Mouse (Mus musculus) neural tube, embryonic 14.5 days (tissue): ENCODE data around the gene Ttc28. TPM values are rescaled to one million over a fixed set of nuclear protein-coding genes. Genes with fewer than 3 reads are reported as not detected.

ENCODE experiments used
- ATAC-seq: fragments of 200-750 bp; cut with Nextera tagmentation; 2 replicates; pipeline ENCODE4 v1.8.0; 2017; ENCODE audit warnings: low read depth, mild to moderate bottlenecking, moderate TSS enrichment, moderate library complexity
- H3K27ac ChIP-seq: fragments of 300-500 bp; sonication (generic); 2 replicates; pipeline ENCODE4 v1.5.1; 2014; ENCODE audit warnings: low read depth, mild to moderate bottlenecking, control low read depth, low read length, moderate library complexity, mixed read lengths
- H3K27me3 ChIP-seq: fragments of 300-500 bp; sonication (generic); 2 replicates; pipeline ENCODE4 v1.6.1; 2014; ENCODE audit warnings: low read length; ENCODE audit not compliant: control insufficient read depth, insufficient read depth
- H3K36me3 ChIP-seq: fragments of 300-500 bp; sonication (generic); 2 replicates; pipeline ENCODE4 v1.6.1; 2014; ENCODE audit warnings: low read length, mixed read lengths; ENCODE audit not compliant: control insufficient read depth, insufficient read depth
- H3K4me1 ChIP-seq: fragments of 300-500 bp; sonication (generic); 2 replicates; pipeline ENCODE4 v1.6.1; 2014; ENCODE audit warnings: low read length; ENCODE audit not compliant: control insufficient read depth, insufficient read depth
- H3K4me2 ChIP-seq: fragments of 300-500 bp; sonication (generic); 2 replicates; pipeline ENCODE4 v1.6.1; 2014; ENCODE audit warnings: mild to moderate bottlenecking, low read depth, low read length, control low read depth
- H3K4me3 ChIP-seq: fragments of 300-500 bp; sonication (generic); 2 replicates; pipeline ENCODE4 v1.5.1; 2014; ENCODE audit warnings: low read depth, low read length, control low read depth, mixed read lengths
- H3K9ac ChIP-seq: fragments of 300-500 bp; sonication (generic); replicated peaks from 2 replicates; pipeline ENCODE4 v1.6.1; 2014; ENCODE audit warnings: low read depth, mild to moderate bottlenecking, control low read depth, low read length, mixed read lengths
- H3K9me3 ChIP-seq: fragments of 300-500 bp; sonication (generic); 2 replicates; pipeline ENCODE4 v1.6.1; 2016; ENCODE audit warnings: low read length; ENCODE audit not compliant: control insufficient read depth
- WGBS: fragments of 180-500 bp; shearing (Covaris S2); extraction: QIAGEN DNeasy Blood & Tissue Kit; methylation state at CpG from one replicate; pipeline ENCODE4 v1.1.7; 2014; 5-methylcytosine and 5-hydroxymethylcytosine counted together
- polyA plus RNA-seq: library from polyadenylated mRNA; unstranded; fragments of >200 nt; fragmentation: Nextera tagmentation; extraction: Ambion mirVana; gene quantifications from 2 replicates; pipeline ENCODE4 v1.2.1, GENCODE M21; 2014

Ttc28 gene
- polyA plus RNA-seq, 1 experiment from 2014 or later, result 37.6 TPM

DNA sequence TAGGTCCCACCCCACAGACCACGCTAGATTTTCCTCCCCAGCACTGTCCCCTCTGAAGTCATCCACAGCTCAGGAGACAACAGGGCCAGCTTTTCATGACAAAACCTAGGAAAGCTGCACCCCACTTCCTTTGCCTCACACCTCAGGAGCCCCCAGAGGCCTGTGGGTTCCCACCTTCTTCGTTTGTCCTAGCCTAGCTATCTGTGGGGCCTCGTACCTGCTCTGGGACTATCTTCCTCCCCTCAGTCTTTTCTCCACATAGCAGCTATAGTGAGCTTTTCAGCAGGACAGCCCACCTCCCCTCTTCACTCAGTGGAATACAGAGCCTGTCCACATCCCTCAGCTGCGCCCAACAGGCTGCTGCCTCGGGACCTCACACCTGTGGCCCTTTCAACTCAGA is 418.2 kb downstream of the Ttc28 start:
- Histone ChIP-seq H3K27ac (no peak overlapping the region), H3K36me3 (no peaks in the 10 kb centered on the region), H3K9me3 (no peaks in the 10 kb centered on the region), H3K9ac (no peak overlapping the region), H3K4me3 (no peak overlapping the region), H3K4me2 (no peak overlapping the region), H3K27me3 (no peaks in the 10 kb centered on the region), H3K4me1 (no peaks in the 10 kb centered on the region)
- 81% methylated on average over 5 of the region's 5 CpGs for WGBS
- ATAC-seq, result no peak

DNA sequence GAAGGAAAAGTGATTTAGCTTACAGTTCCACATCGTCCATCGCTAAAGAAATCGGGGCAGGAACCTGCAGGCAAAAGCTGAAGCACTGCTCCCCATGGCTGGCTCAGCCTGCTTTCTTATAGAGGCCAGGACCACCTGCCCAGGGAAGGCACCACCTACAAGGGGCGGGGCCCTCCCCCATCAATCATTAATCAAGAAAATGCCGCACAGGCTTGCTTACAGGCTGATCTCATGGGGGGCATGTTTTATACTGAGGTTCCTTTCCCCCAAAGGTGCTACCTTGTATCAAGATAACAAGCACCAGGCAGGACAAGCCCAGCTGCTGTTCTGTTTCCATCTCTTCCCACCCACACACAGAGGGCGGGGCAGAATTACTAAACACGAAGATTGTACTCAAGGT is 419.1 kb downstream of the Ttc28 start:
- ATAC-seq, result no peak
- H3K4me3 ChIP-seq, result no peak overlapping the region
- H3K4me1 ChIP-seq, result no peaks in the 10 kb centered on the region
- no peaks in the 10 kb centered on the region for H3K27me3 ChIP-seq
- no peaks in the 10 kb centered on the region for H3K36me3 ChIP-seq
- H3K9ac ChIP-seq, result no peak overlapping the region
- H3K27ac ChIP-seq, result no peak overlapping the region
- H3K4me2 ChIP-seq, result no peak overlapping the region
- H3K9me3 ChIP-seq, result no peaks in the 10 kb centered on the region
- WGBS, result 50% methylated on average over 7 of the region's 7 CpGs

DNA sequence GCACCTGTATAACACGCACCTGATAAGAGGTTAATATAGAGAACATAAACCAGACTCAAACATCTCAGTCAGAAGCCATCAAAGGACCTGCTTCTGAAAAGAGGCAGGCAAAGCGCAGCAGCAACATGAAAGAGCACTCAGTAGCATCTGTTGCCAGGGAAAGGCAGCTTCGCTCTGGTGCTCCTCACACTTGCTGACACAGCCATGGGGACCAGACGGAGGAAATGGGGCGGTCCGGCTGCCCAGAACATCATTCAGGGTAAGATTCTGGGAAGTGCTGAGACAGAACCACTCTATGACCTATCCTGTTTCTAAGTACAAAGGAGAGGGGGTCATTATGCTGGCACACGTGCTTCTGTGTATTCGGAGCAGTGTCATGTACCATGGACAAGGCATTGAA is 421.2 kb downstream of the Ttc28 start:
- no peaks in the 10 kb centered on the region for H3K4me1 ChIP-seq
- H3K27me3 ChIP-seq, result no peaks in the 10 kb centered on the region
- H3K4me2 ChIP-seq, result no peak overlapping the region
- peak; percentile 31; the same call in 1 of the 2 replicates for ATAC-seq
- no peaks in the 10 kb centered on the region for H3K36me3 ChIP-seq
- no peak overlapping the region for H3K9ac ChIP-seq
- no peaks in the 10 kb centered on the region for H3K9me3 ChIP-seq
- H3K4me3 ChIP-seq, result no peak overlapping the region
- no peak overlapping the region for H3K27ac ChIP-seq
- 45% methylated on average over 8 of the region's 8 CpGs for WGBS

DNA sequence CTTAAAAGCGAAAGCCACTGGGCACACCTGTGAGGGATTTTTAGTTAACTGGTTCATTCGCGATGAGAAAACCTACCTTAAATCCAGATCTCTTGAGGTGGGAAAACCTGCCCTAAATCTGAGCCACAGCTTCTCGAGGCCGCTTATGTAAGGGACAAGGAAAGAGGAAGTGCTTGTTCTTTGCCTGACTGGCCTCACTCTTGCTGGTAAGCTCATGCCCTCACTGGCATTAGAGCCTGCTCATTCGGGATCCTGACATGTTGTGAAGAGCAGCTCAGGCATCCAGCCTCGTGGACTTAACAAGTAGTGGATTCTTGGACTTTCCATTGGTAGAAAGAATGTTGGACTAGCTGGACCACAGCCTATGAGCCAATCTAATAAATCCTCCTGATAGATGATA is 422.1 kb downstream of the Ttc28 start:
- WGBS, result 80% methylated on average over 7 of the region's 7 CpGs
- no peak overlapping the region for H3K27ac ChIP-seq

DNA sequence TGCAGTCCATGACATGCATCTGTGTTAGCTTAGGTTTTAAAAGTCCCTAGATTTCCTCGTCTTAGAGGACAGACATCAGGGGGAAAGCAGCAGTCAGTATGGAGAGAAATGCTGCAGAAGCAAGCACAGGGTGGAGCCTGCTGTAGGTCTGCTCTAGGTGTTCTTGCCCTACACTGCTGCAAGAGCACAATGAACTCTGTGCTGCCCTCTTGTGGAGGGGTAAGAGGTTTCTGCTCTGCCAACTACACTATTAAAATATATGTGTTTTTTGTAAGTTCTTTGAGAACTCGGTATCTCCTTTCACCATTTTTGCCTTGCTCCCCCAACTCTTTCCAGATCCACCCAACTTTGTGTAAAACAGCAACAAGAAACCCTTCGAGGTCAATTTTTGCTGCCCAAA is 425.1 kb downstream of the Ttc28 start:
- no peaks in the 10 kb centered on the region for H3K4me1 ChIP-seq
- no peak overlapping the region for H3K27ac ChIP-seq
- H3K9me3 ChIP-seq, result no peaks in the 10 kb centered on the region
- ATAC-seq, result no peak
- H3K36me3 ChIP-seq, result no peaks in the 10 kb centered on the region
- H3K27me3 ChIP-seq, result no peaks in the 10 kb centered on the region
- H3K4me3 ChIP-seq, result no peak overlapping the region
- H3K4me2 ChIP-seq, result no peak overlapping the region
- no peak overlapping the region for H3K9ac ChIP-seq
- 91% methylated on average over 3 of the region's 3 CpGs for WGBS

More for the DNA sequence above, 422.1 kb downstream of the Ttc28 start:
- Histone ChIP-seq H3K4me1 (no peaks in the 10 kb centered on the region), H3K9me3 (no peaks in the 10 kb centered on the region), H3K9ac (no peak overlapping the region), H3K36me3 (no peaks in the 10 kb centered on the region), H3K27me3 (no peaks in the 10 kb centered on the region), H3K4me2 (no peak overlapping the region), H3K4me3 (no peak overlapping the region)
- ATAC-seq, result no peak

DNA sequence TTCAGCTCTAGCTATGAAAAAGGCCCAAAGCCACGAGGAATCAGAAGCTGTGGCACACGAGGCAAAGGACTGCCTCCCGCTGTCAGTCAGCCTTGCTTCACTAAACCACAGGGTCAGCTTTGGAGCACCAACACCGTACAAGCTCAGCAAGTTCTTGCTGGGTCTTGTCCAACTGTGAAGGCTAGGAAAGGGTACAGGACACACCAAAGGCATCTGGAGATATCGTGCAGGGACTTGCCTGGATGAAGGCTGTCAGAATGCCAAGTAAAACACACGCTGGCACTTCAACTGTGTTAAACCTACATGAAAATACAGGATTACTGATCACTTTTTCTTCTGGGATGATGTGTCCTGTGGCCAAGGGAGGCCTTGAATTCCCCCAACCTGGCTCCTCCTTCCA is 430.6 kb downstream of the Ttc28 start:
- no peaks in the 10 kb centered on the region for H3K36me3 ChIP-seq
- no peak for ATAC-seq
- no peaks in the 10 kb centered on the region for H3K27me3 ChIP-seq
- H3K4me3 ChIP-seq, result no peak overlapping the region
- H3K9ac ChIP-seq, result no peak overlapping the region
- WGBS, result 88% methylated on average over 6 of the region's 6 CpGs
- no peaks in the 10 kb centered on the region for H3K4me1 ChIP-seq
- H3K4me2 ChIP-seq, result no peak overlapping the region
- no peaks in the 10 kb centered on the region for H3K9me3 ChIP-seq
- no peak overlapping the region for H3K27ac ChIP-seq

DNA sequence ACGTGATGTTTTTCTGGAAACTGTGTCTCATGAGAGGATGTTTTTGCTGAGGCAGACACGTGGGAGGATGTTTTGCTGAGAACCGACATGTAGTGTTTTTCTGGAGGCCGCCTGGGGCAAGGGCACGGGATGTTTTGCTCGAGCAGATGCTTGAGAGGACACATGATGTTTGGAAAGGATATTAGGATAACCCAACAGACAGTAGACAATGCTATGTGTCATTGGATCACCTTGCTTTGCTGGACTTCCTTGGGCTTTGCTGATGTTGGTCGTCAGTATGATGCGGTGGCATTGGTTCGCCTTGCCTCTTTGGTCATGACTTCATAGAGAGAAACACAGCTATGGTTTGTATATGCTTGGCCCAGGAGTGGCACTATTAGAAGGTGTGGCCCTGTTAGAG is 434.2 kb downstream of the Ttc28 start:
- WGBS, result 92% methylated on average over 9 of the region's 9 CpGs
- ATAC-seq, result no peak
- no peaks in the 10 kb centered on the region for H3K9me3 ChIP-seq

DNA sequence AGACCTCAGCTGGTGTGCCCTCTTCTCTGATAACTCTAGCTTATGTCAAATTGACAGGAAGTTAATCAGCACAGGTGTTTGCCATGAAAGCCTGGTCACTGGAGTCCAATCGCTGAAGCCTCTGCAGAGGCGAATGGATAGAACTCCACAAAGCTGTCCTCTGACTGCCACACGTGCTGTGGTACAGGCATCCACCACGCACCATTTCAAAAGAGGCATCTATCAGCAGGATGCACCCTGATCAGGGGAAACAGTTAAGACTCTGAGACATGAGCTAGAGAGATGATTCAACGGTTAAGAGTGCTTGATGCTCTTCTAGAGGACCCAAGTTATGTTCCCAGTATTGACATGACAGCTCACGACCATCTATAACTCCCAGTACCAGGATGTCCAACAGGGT is 435.5 kb downstream of the Ttc28 start:
- Histone ChIP-seq H3K4me3 (no peak overlapping the region), H3K9me3 (no peaks in the 10 kb centered on the region), H3K27me3 (no peaks in the 10 kb centered on the region), H3K9ac (no peak overlapping the region), H3K4me2 (no peak overlapping the region), H3K27ac (no peak overlapping the region), H3K4me1 (no peaks in the 10 kb centered on the region), H3K36me3 (no peaks in the 10 kb centered on the region)
- ATAC-seq, result no peak
- WGBS, result 89% methylated on average over 6 of the region's 6 CpGs

More for the DNA sequence above, 434.2 kb downstream of the Ttc28 start:
- Histone ChIP-seq H3K27me3 (no peaks in the 10 kb centered on the region), H3K27ac (no peak overlapping the region), H3K36me3 (no peaks in the 10 kb centered on the region), H3K4me1 (no peaks in the 10 kb centered on the region), H3K4me2 (no peak overlapping the region), H3K4me3 (no peak overlapping the region), H3K9ac (no peak overlapping the region)

DNA sequence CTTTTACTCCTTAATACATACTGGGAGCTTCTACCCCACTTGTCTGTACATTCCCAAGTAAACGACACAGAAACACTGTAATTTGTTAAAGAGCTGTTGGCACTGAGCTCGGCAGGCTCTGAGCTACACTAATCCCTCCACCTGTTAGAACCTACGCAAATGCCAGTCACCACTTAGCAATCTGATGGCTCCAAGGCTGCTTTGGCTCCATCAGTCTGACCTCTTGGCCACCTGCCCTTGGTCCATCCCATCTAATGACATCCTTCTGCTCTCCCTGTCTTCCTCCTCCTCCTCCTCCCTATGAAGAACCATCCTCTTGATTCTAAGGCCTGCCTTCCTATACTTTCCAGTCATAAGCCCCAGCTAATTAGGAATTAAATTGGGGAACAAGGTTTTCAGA is 437.9 kb downstream of the Ttc28 start:
- Histone ChIP-seq H3K27me3 (no peaks in the 10 kb centered on the region), H3K4me2 (no peak overlapping the region), H3K27ac (no peak overlapping the region), H3K9me3 (no peaks in the 10 kb centered on the region), H3K4me3 (no peak overlapping the region), H3K4me1 (no peaks in the 10 kb centered on the region), H3K9ac (no peak overlapping the region), H3K36me3 (no peaks in the 10 kb centered on the region)
- no peak for ATAC-seq
- 94% methylated on average over 3 of the region's 3 CpGs for WGBS

DNA sequence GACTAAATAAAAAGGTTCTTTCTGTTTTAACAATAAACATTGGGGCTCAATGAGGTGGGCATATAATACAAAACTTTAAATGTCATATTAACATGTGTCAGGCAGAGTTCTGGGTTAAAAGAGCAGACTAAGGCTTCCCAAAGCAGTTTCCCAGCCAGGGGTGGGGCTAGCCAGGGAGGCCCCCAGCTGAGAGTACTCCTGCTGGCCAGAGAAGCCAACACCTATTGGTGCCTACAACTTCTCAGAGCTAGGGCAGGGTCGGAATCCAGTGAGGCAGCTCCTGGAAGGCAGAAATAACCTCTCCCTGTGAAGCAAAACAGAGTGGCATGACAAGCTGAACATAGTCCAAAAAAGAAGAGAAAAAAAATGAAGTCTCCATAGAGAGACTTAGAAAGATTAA is 439.3 kb downstream of the Ttc28 start:
- ATAC-seq, result no peak
- Histone ChIP-seq H3K9ac (no peak overlapping the region), H3K36me3 (no peaks in the 10 kb centered on the region), H3K4me1 (no peaks in the 10 kb centered on the region), H3K9me3 (no peaks in the 10 kb centered on the region), H3K27ac (no peak overlapping the region), H3K4me3 (no peak overlapping the region), H3K4me2 (no peak overlapping the region), H3K27me3 (no peaks in the 10 kb centered on the region)
- 64% methylated on average over 1 of the region's 1 CpGs for WGBS
